Mouse (Mus musculus) kidney, postnatal 14 days (tissue): ENCODE data around the gene Plxnb2.
A peak's percentile ranks its signal among the peaks of the same experiment; 100 is the strongest.

ENCODE experiments used
- DNase-seq: peaks from one replicate; pipeline ENCODE4 v3.0.0; 2022; ENCODE audit warnings: mixed read lengths

The Plxnb2 gene

DNA sequence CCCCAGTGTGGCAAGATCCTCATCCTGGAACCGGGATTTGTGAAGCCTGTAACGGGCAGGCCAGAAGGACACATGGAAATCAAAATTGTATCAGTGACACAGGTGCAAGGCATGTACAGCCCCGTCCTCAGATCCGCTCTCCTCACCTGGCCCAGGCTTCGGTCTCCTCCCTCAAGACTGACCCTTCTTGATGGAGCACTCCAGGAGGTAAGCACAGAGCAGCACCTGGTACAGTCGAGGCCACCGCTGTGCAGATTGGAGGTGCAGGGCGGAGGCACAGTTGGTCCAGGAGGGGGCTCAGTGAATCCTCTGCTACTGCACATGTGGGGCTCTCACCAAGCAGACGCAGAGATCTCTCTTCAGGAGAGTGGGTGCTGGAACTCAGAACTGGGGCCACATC is 55.2 kb downstream of the Plxnb2 start:
- DNase-seq, result no peak

DNA sequence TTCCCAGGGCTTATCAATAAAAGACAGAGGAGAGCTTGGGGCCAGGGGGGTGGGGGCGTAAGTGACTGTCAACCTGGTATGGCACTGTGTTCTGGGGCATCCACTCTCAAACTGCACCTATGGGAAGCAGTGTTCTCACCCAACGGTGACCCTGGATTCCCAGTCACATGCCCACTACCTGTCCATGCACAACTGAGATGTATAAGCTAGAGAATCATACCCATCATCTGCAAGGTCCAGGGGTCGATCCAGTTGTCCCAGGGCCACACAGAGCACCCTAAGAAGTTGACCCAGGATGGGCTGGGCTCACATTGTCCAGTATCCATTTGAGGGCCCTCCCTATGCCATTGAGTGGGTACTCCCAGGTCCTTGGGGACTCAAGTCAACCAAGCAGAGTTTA is 56.3 kb downstream of the Plxnb2 start:
- no peak for DNase-seq

DNA sequence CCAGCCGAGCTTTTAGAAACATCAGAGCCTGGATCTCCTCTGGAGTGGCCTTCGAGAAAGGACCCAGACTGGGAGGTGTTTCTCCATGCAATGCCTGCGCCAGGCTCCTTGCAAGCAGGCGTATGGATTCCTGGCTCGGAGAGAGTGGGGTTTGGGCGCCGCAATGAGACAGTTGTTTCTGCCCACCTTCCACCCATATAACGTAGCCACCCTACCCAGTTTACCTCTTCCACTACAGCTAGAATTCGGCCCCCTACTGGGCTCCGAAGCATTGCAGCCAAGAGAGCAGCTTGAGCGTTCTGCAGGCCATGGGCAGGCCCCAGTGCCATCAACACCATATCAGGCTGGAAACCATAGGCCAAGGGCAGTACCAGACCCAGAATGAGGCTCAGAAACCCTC is 57.0 kb downstream of the Plxnb2 start:
- no peak for DNase-seq

DNA sequence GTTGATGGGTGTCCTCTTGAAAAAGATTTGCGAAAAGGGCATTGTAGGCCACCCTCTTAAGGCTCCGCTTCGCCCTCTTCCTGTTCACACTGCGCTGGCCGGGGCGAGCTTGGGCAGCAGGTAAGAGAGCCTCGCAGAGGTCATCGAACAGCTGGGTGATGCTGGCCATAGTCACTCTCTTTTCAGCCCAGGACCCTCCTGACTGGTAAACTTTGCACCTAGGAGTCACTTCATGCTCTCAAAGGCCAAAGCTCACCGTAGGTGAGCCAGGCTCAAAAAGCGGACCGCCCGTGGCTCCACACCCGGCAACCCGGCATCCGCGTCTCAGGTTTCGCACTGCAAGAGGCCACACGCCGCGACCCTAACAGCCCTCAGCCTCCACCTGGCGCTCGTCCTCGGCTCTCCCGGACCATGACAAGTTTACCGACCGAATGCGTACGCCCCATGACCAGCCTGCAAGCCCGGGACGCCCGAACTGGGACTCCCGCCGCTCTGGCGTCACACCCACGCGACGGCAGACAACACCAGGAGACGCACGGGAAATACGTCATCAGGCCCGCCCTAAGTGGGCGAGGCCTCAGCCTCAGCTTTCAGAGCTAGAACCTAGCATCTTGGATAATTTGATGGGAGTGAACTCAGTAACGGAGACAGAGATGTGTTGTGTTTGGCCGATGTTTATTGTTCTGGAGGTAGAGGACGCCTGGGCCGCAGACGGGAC is 57.8 kb downstream of the Plxnb2 start, which contains the start of gene Tubgcp6:
TSS of gene Tubgcp6 (minus strand) at position 464 of the 718 bp plus-strand sequence.
- DNase-seq, result peak; percentile 96

DNA sequence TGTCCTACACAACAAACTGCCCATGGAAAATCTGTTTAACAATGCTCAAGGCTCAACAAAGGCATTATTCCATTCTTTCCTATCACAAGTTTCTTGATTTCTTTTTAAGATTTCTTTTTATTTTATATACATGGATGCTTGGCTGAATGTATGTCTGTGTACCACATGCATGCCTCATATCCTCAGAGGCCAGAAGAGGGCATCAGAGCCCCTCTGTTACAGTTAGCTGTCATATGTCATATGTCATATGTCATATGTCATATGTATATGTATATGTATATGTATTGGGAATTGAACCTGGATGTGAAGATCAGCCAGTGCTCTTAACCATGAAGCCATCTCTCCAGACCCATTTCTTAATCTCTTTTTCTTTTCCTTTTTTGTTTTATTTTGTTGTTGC is 62.6 kb downstream of the Plxnb2 start:
- DNase-seq, result no peak

DNA sequence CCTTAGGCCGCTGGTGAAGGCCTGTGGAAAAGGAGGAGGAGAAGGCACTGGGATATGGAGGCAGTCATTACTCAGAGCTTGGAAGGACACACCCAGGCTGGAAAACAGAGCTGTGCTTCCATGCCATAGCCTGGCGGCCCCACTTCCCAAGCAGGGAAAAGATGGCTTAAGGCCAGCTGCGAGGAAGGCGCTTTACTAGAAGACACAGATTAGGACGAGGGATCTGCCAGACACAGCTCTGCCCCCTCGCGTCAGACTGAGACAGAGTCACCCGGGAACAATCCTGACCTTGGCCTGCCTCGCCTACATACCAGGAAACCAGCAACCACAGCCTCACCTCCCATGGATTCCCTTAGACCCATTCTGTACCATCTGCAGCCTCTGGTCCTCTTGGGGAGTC is 70.4 kb downstream of the Plxnb2 start:
- DNase-seq, result no peak

DNA sequence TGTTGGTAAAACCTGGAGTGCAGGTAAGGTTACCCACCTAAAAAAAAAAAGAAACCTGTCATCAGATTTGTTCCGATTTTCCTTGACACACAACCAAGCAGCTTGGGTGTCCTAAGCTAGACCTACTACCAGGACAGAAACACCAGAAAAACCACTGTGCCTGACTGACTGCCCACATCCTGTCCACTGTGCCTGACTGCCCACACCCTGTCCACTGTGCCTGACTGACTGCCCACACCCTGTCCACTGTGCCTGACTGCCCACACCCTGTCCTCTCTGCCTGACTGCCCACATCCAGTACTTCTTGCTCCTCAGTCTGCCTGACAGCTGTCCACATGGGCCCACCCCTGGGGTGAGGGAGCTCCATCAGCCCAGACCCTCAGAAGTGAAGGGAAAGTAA is 73.6 kb downstream of the Plxnb2 start:
- no peak for DNase-seq

DNA sequence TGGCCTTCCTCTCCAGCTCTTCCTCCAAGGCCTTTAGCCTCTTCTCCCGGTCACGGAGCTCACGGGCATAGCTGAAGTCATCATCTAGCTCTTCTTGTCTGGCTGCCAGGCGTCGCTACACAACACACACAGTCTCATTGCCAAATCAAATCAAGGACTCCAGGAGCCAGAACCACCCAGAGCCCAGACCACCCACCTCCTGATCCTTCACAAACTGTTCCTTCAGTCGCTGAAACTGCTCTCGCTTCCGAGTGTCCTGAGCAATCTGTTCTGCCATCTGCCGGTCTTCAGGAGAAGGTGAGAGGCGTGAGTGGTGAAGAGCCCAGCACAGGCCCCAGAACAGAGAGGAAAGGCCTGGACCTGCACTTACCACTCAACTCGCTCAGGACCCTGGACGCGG is 74.5 kb downstream of the Plxnb2 start:
- DNase-seq, result no peak
